Mouse (Mus musculus): ENCODE data around the gene Dctn3.
"Not testable (repeated sequence)": the region's sequence is repeated elsewhere in the genome, so short reads cannot be mapped to it uniquely, and the experiment has no call there.

- TF ChIP-seq POLR2A (IDR thresholded peaks at IDR 0.05; ENCODE audit: low read depth, low read length); CTCF (IDR thresholded peaks at IDR 0.05; ENCODE audit: extremely low read depth, insufficient read depth, insufficient read length, insufficient replicate concordance): not testable (repeated sequence)
Observed at GRCm38 (mm10) chr4:41767301-41767700, 44.3 kb upstream of the Dctn3 start.

Measured in spleen, adult 2 months (tissue).